Mouse (Mus musculus) cerebellum, adult 2 months (tissue): ENCODE data around the gene Gm42906. TPM values are rescaled to one million over a fixed set of nuclear protein-coding genes. Genes with fewer than 3 reads are reported as not detected.

Experiments
- DNase-seq, 2 experiments: peaks; one replicate each; pipeline ENCODE4 v3.0.0; 2021
- H3K27ac ChIP-seq: fragments of 200-500 bp; 2 replicates; pipeline ENCODE4 v1.5.1; 2012; ENCODE audit warnings: low read length, control low read depth, inconsistent platforms; ENCODE audit not compliant: insufficient read depth
- H3K27me3 ChIP-seq: fragments of 200-500 bp; 2 replicates; pipeline ENCODE4 v1.6.1; 2012; ENCODE audit warnings: inconsistent platforms, mild to moderate bottlenecking, low read length, moderate library complexity; ENCODE audit not compliant: control insufficient read depth, insufficient read depth
- H3K4me1 ChIP-seq: fragments of 200-500 bp; 2 replicates; pipeline ENCODE4 v1.6.1; 2011; ENCODE audit warnings: low read length; ENCODE audit not compliant: control insufficient read depth, insufficient read depth
- H3K4me3 ChIP-seq: fragments of 200-500 bp; replicated peaks from 2 replicates; pipeline ENCODE3; 2011; ENCODE audit warnings: mild to moderate bottlenecking, low read depth, low read length, control low read depth; ENCODE audit not compliant: insufficient read depth
- CTCF ChIP-seq: fragments of 200-500 bp; IDR thresholded peaks from 2 replicates; pipeline ENCODE4 v1.5.1; 2011; ENCODE audit warnings: low read depth, mild to moderate bottlenecking, control low read depth, low read length, moderate library complexity, borderline replicate concordance; ENCODE audit not compliant: insufficient read depth
- POLR2A ChIP-seq: fragments of 200-500 bp; IDR thresholded peaks from 2 replicates; pipeline ENCODE4 v1.6.1; 2011; ENCODE audit warnings: low read length, control low read depth, borderline replicate concordance; ENCODE audit not compliant: insufficient read depth
- WGBS: fragments of 180-500 bp; shearing (Covaris S2); methylation state at CpG from one replicate; pipeline ENCODE4 v1.1.7; 2018; 5-methylcytosine and 5-hydroxymethylcytosine counted together
- polyA plus RNA-seq: library from polyadenylated mRNA; depleted of rRNA; stranded (reverse); fragments of >200 nt; gene quantifications from 2 replicates; pipeline ENCODE4 v1.2.3, GENCODE M21; 2012; rRNA removed

Gene Gm42906
- polyA plus RNA-seq = not detected in 2 replicates

GRCm38 (mm10) chr5:151428113-151428756 lies at the start of gene Gm42906:
Gene Gm42906 (minus strand): TSS chr5:151428163.
- WGBS = 51% methylated on average over 3 of the region's 3 CpGs
- Histone ChIP-seq H3K4me3 (no peak within 1 kb of the TSS), H3K27me3 (no peaks in the 10 kb centered on the region), H3K4me1 (no peaks in the 10 kb centered on the region), H3K27ac (no peak within 1 kb of the TSS)
- DNase-seq = no peak
- TF ChIP-seq CTCF (no peak), POLR2A (no peak)

- no peak for DNase-seq
- Histone ChIP-seq H3K27ac (no peak overlapping the region), H3K27me3 (no peaks in the 10 kb centered on the region), H3K4me3 (no peak overlapping the region), H3K4me1 (no peaks in the 10 kb centered on the region)
- no peak for TF ChIP-seq CTCF
Observed at GRCm38 (mm10) chr5:151445695-151446094, 17.7 kb upstream of the Gm42906 start.

GRCm38 (mm10) chr5:151435106-151435505 lies 7.1 kb upstream of the Gm42906 start:
- H3K27me3 ChIP-seq = no peaks in the 10 kb centered on the region
- no peaks in the 10 kb centered on the region for H3K4me1 ChIP-seq
- no peak overlapping the region for H3K27ac ChIP-seq
- H3K4me3 ChIP-seq = no peak overlapping the region
- DNase-seq = no peak
- TF ChIP-seq CTCF (no peak), POLR2A (no peak)

- DNase-seq = no peak
- H3K4me3 ChIP-seq = no peak overlapping the region
- TF ChIP-seq CTCF (no peak), POLR2A (no peak)
- H3K27me3 ChIP-seq = no peaks in the 10 kb centered on the region
- WGBS = 70% methylated on average over 3 of the region's 3 CpGs
- H3K27ac ChIP-seq = no peak overlapping the region
- H3K4me1 ChIP-seq = no peaks in the 10 kb centered on the region
Observed at GRCm38 (mm10) chr5:151426466-151426865, 1.5 kb downstream of the Gm42906 start.

- Histone ChIP-seq H3K27ac (no peak overlapping the region), H3K27me3 (no peaks in the 10 kb centered on the region), H3K4me3 (no peak overlapping the region), H3K4me1 (no peaks in the 10 kb centered on the region)
- no peak for DNase-seq
- TF ChIP-seq CTCF (no peak), POLR2A (no peak)
- WGBS = 86% methylated on average over 6 of the region's 6 CpGs
Observed at GRCm38 (mm10) chr5:151422692-151423091, 5.3 kb downstream of the Gm42906 start.

GRCm38 (mm10) chr5:151421859-151422258 lies 6.1 kb downstream of the Gm42906 start:
- Histone ChIP-seq H3K4me1 (no peaks in the 10 kb centered on the region), H3K27me3 (no peaks in the 10 kb centered on the region), H3K27ac (no peak overlapping the region), H3K4me3 (no peak overlapping the region)
- whole genome bisulfite sequencing = 44% methylated on average over 7 of the region's 7 CpGs
- TF ChIP-seq POLR2A = no peak
- no peak for TF ChIP-seq CTCF
- DNase-seq = no peak

GRCm38 (mm10) chr5:151418551-151418950 lies 9.4 kb downstream of the Gm42906 start:
- no peak for TF ChIP-seq CTCF
- TF ChIP-seq POLR2A = no peak
- H3K4me3 ChIP-seq = no peak overlapping the region
- no peak overlapping the region for H3K27ac ChIP-seq
- H3K27me3 ChIP-seq = no peaks in the 10 kb centered on the region
- no peaks in the 10 kb centered on the region for H3K4me1 ChIP-seq
- no peak for DNase-seq
- 83% methylated on average over 2 of the region's 2 CpGs for WGBS

- no peak for DNase-seq
- Histone ChIP-seq H3K27ac (no peak overlapping the region), H3K4me3 (no peak overlapping the region), H3K27me3 (no peaks in the 10 kb centered on the region), H3K4me1 (no peaks in the 10 kb centered on the region)
- TF ChIP-seq POLR2A = no peak
- TF ChIP-seq CTCF = no peak
- 68% methylated on average over 2 of the region's 2 CpGs for WGBS
Observed at GRCm38 (mm10) chr5:151417421-151418038, 10.4 kb downstream of the Gm42906 start.
